ENCODE assay signal across 8 mouse cellular contexts in the genomic region with DNA sequence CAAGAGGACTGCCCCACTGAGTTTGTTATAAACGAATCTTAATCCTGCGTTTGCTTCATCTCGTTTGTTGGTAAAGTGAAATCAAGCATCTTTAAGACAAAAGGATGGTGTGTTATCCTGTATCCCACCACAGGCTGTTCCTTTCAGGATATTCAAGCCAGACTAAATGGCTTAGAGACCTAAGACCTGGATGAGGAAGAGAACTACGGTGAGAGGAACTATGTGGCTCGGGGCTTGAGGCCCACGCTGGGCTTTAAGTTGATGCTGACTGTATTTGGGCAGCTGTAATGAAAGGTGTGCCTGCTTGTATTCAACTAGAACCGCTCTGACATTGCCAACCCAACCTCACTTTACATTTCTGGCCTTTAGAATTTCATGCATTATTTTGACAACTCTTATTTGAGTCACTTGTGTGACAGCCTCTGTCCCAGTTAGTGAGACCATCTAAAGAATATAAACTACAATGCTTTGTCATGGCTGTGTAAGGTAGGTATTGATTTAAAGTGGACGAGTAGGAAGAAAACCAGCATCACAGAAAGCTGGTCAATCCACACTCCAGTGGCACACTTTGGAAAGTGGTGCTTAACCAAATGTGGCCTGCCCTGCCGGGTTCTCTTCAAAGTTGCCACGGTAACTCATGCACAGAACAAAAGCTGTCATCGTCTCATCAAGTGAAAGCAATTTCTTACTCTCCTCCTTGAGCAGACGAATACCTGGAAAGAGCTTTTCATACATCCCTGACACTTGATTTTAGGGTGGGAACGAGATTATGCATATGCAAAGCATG. TPM values are rescaled to one million over a fixed set of nuclear protein-coding genes. Genes with fewer than 3 reads are reported as not detected.
A peak's percentile ranks its signal among the peaks of the same experiment; 100 is the strongest.
DNase-seq lines count a peak whose midpoint lies in the region; ATAC-seq and TF ChIP-seq lines count a peak whose summit lies in the region.

No protein-coding gene starts in this region.

- WGBS in kidney, embryonic 15.5 days: 62% methylated on average over 13 of the region's 13 CpGs
- 74% methylated on average over 13 of the region's 13 CpGs for WGBS in kidney, adult 2 months
- WGBS in embryonic facial prominence, embryonic 14.5 days: 19% methylated on average over 13 of the region's 13 CpGs
- 29% methylated on average over 13 of the region's 13 CpGs for WGBS in hindbrain, embryonic 13.5 days
- 13% methylated on average over 13 of the region's 13 CpGs for WGBS in midbrain, embryonic 14.5 days

- no peaks in the 10 kb centered on the region for H3K36me3 ChIP-seq in kidney, embryonic 15.5 days
- no peaks in the 10 kb centered on the region for H3K36me3 ChIP-seq in kidney, adult 2 months (ENCODE audit: control insufficient read depth, insufficient read depth, low read length)
- H3K36me3 ChIP-seq in embryonic facial prominence, embryonic 14.5 days (ENCODE audit: control insufficient read depth, insufficient read depth, low read length): peaks cover 17% of the 10 kb centered on the region
- H3K36me3 ChIP-seq in hindbrain, embryonic 13.5 days: peaks cover 8% of the 10 kb centered on the region
- H3K36me3 ChIP-seq in midbrain, embryonic 14.5 days (ENCODE audit: control insufficient read depth, insufficient read depth, low read length): peaks cover 8% of the 10 kb centered on the region; the same call in 1 of the 2 replicates

- TF ChIP-seq POLR2A in kidney, adult 2 months (IDR thresholded peaks at IDR 0.05; ENCODE audit: low read depth, low read length): no peak

- H3K9me3 ChIP-seq in kidney, embryonic 15.5 days (replicated peaks): no peaks in the 10 kb centered on the region
- no peaks in the 10 kb centered on the region for H3K9me3 ChIP-seq in embryonic facial prominence, embryonic 14.5 days (ENCODE audit: control insufficient read depth, low read length)
- H3K9me3 ChIP-seq in hindbrain, embryonic 13.5 days: no peaks in the 10 kb centered on the region
- H3K9me3 ChIP-seq in midbrain, embryonic 14.5 days (ENCODE audit: control insufficient read depth, low read length): no peaks in the 10 kb centered on the region

- peak overlapping the region; percentile 52 for H3K4me2 ChIP-seq in kidney, embryonic 15.5 days
- H3K4me2 ChIP-seq in embryonic facial prominence, embryonic 14.5 days (ENCODE audit: low read depth, low read length): peak overlapping the region; percentile 71
- peak overlapping the region; percentile 61 for H3K4me2 ChIP-seq in hindbrain, embryonic 13.5 days
- H3K4me2 ChIP-seq in midbrain, embryonic 14.5 days (ENCODE audit: low read length): peak overlapping the region; percentile 55

- peaks cover 13% of the 10 kb centered on the region; the same call in 1 of the 2 replicates for H3K4me1 ChIP-seq in kidney, embryonic 15.5 days
- H3K4me1 ChIP-seq in kidney, adult 2 months (ENCODE audit: control insufficient read depth, insufficient read depth, low read length): no peaks in the 10 kb centered on the region
- peaks cover 31% of the 10 kb centered on the region for H3K4me1 ChIP-seq in embryonic facial prominence, embryonic 14.5 days (ENCODE audit: control insufficient read depth, insufficient read depth, low read length)
- peaks cover 36% of the 10 kb centered on the region for H3K4me1 ChIP-seq in hindbrain, embryonic 13.5 days (replicated peaks)
- peaks cover 30% of the 10 kb centered on the region for H3K4me1 ChIP-seq in midbrain, embryonic 14.5 days (ENCODE audit: control insufficient read depth, insufficient read depth, low read length)

- no peak overlapping the region for H3K27ac ChIP-seq in kidney, embryonic 15.5 days
- H3K27ac ChIP-seq in kidney, adult 2 months (ENCODE audit: insufficient read depth, low read depth, low read length): no peak overlapping the region
- H3K27ac ChIP-seq in embryonic facial prominence, embryonic 14.5 days (replicated peaks; ENCODE audit: low read depth, low read length): peak overlapping the region; percentile 36
- H3K27ac ChIP-seq in hindbrain, embryonic 13.5 days: no peak overlapping the region
- H3K27ac ChIP-seq in midbrain, embryonic 14.5 days (replicated peaks; ENCODE audit: low read depth, low read length): 0 out of 2 replicates have a peak overlapping the region, but pooled peaks have one; percentile 26

- no peak for TF ChIP-seq CTCF in kidney, adult 2 months (conservative IDR thresholded peaks at IDR 0.05; ENCODE audit: insufficient read depth, insufficient read length, low read depth, low read length)

- H3K4me3 ChIP-seq in kidney, embryonic 15.5 days (replicated peaks): 0 out of 2 replicates have a peak overlapping the region, but pooled peaks have one; percentile 11
- no peak overlapping the region for H3K4me3 ChIP-seq in kidney, adult 2 months (ENCODE audit: insufficient read depth, low read depth, low read length)
- H3K4me3 ChIP-seq in embryonic facial prominence, embryonic 14.5 days (ENCODE audit: low read depth, low read length): peak overlapping the region; percentile 59
- peak overlapping the region; percentile 58 for H3K4me3 ChIP-seq in hindbrain, embryonic 13.5 days
- H3K4me3 ChIP-seq in midbrain, embryonic 14.5 days (replicated peaks; ENCODE audit: low read depth, low read length): peak overlapping the region; percentile 70

- H3K27me3 ChIP-seq in kidney, embryonic 15.5 days: no peaks in the 10 kb centered on the region
- H3K27me3 ChIP-seq in kidney, adult 2 months (replicated peaks; ENCODE audit: control insufficient read depth, insufficient read depth, low read length): no peaks in the 10 kb centered on the region
- H3K27me3 ChIP-seq in embryonic facial prominence, embryonic 14.5 days (replicated peaks; ENCODE audit: control insufficient read depth, insufficient read depth, low read length): no peaks in the 10 kb centered on the region
- no peaks in the 10 kb centered on the region for H3K27me3 ChIP-seq in hindbrain, embryonic 13.5 days
- no peaks in the 10 kb centered on the region for H3K27me3 ChIP-seq in midbrain, embryonic 14.5 days (ENCODE audit: control insufficient read depth, insufficient read depth, low read length)

- ATAC-seq in kidney, embryonic 15.5 days (replicated peaks; ENCODE audit: low FRiP score): no peak
- ATAC-seq in embryonic facial prominence, embryonic 14.5 days (ENCODE audit: low read depth): no peak
- ATAC-seq in hindbrain, embryonic 13.5 days (ENCODE audit: low FRiP score): no peak
- ATAC-seq in midbrain, embryonic 14.5 days (ENCODE audit: low FRiP score, low TSS enrichment): no peak
- no peak for ATAC-seq in cerebellum, adult (ENCODE audit: insufficient number of reproducible peaks, low FRiP score, low TSS enrichment)

- DNase-seq in kidney, adult 2 months: no peak
- no peak for DNase-seq in embryonic facial prominence, embryonic 14.5 days (ENCODE audit: low spot score)
- DNase-seq in midbrain, embryonic 14.5 days: peak; percentile 50
- DNase-seq in T-cell, adult 2 months (ENCODE audit: low spot score): no peak
- no peak for DNase-seq in thymus, adult 18-20 months

- H3K9ac ChIP-seq in kidney, embryonic 15.5 days: no peak overlapping the region
- H3K9ac ChIP-seq in embryonic facial prominence, embryonic 14.5 days (ENCODE audit: low read depth, low read length): peak overlapping the region; percentile 65
- H3K9ac ChIP-seq in hindbrain, embryonic 13.5 days: peak overlapping the region; percentile 56
- H3K9ac ChIP-seq in midbrain, embryonic 14.5 days (replicated peaks; ENCODE audit: low read length): peak overlapping the region; percentile 49

RNA-seq across cellular contexts. Expression of gene Flrt3, which starts 3.8 kb away (rescaled TPM):
- 22.2 and 25.4 TPM in 2 replicates for polyA plus RNA-seq in kidney, embryonic 15.5 days (2015; fragmentation: Nextera tagmentation; extraction: Ambion mirVana)
- 1.2 and 1.5 TPM in 2 replicates for polyA plus RNA-seq in kidney, adult 2 months (2012; rRNA removed)
- 43.1 and 58.6 TPM in 2 replicates for polyA plus RNA-seq in embryonic facial prominence, embryonic 14.5 days (2014; fragmentation: Nextera tagmentation; extraction: Ambion mirVana)
- 35.4 and 38.2 TPM in 2 replicates for polyA plus RNA-seq in hindbrain, embryonic 13.5 days (2015; fragmentation: Nextera tagmentation; extraction: Ambion mirVana)
- polyA plus RNA-seq in midbrain, embryonic 14.5 days (2014; fragmentation: Nextera tagmentation; extraction: Ambion mirVana): 39.5 and 62.5 TPM in 2 replicates

Comparison
In these comparisons a context has a peak if more than half of its experiments do, and no peak if none do; other contexts are left out.
1. H3K27ac ChIP-seq: peak in embryonic facial prominence, embryonic 14.5 days (single experiment) and midbrain, embryonic 14.5 days (single experiment); none in kidney, embryonic 15.5 days (single experiment), kidney, adult 2 months (single experiment) and hindbrain, embryonic 13.5 days (single experiment).
2. Peak in every context shown above with its lines, with median percentiles within 50 percentile points of each other: H3K4me2 ChIP-seq.